Mouse (Mus musculus) lung, adult 2 months (tissue): Measurements from ENCODE around the gene Nup153. TPM values are rescaled to one million over a fixed set of nuclear protein-coding genes. Genes with fewer than 3 reads are reported as not detected.

Experiments used
- DNase-seq: peaks from one replicate; pipeline ENCODE4 v3.0.0; 2022
- H3K4me1 ChIP-seq: fragments of 200-500 bp; 2 replicates; pipeline ENCODE4 v1.6.1; 2011; ENCODE audit warnings: low read length; ENCODE audit not compliant: control insufficient read depth, insufficient read depth
- H3K4me3 ChIP-seq: fragments of 200-500 bp; replicated peaks from 2 replicates; pipeline ENCODE3; 2011; ENCODE audit warnings: low read depth, mild to moderate bottlenecking, control low read depth, low read length; ENCODE audit errors: extremely low read depth
- CTCF ChIP-seq: fragments of 200-500 bp; IDR thresholded peaks from 2 replicates; pipeline ENCODE4 v1.5.1; 2011; ENCODE audit warnings: mild to moderate bottlenecking, low read length, control low read depth; ENCODE audit not compliant: insufficient read depth
- POLR2A ChIP-seq: fragments of 200-500 bp; IDR thresholded peaks from 2 replicates; pipeline ENCODE4 v1.6.1; 2011; ENCODE audit warnings: low read depth, mild to moderate bottlenecking, control low read depth, low read length, borderline replicate concordance; ENCODE audit errors: extremely low read depth
- WGBS: fragments of 180-500 bp; shearing (Covaris S2); methylation state at CpG from one replicate; pipeline ENCODE4 v1.1.7; 2018; 5-methylcytosine and 5-hydroxymethylcytosine counted together
- polyA plus RNA-seq: library from polyadenylated mRNA; depleted of rRNA; stranded (reverse); fragments of >200 nt; gene quantifications from 2 replicates; pipeline ENCODE4 v1.2.3, GENCODE M21; 2012; rRNA removed

Nup153 gene
- polyA plus RNA-seq, 1 experiment: 70.4 TPM

DNA sequence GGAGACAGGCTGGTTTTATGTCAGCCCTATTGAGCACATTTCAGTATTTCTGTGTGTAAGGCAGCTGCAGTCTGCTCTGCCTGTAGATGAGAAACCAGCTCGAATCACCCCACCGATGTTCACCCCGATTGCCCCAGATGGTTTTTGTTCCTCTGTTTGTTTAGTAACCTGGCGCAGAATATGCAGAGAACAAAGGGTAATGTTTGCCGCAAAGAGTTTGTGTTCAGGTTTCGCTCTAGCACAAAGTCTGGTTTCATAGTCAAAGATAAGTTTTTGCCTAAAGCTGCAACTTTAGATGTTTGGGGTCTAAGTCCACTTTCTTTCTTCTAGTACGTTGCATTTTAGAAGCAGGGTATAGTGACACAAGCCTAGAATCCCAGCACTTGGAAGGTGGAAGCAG, 75.1 kb downstream of the Nup153 start:
- H3K4me1 ChIP-seq: no peaks in the 10 kb centered on the region
- no peak for DNase-seq
- no peak for TF ChIP-seq POLR2A
- no peak for TF ChIP-seq CTCF
- WGBS: 79% methylated on average over 7 of the region's 7 CpGs
- H3K4me3 ChIP-seq: no peak overlapping the region

DNA sequence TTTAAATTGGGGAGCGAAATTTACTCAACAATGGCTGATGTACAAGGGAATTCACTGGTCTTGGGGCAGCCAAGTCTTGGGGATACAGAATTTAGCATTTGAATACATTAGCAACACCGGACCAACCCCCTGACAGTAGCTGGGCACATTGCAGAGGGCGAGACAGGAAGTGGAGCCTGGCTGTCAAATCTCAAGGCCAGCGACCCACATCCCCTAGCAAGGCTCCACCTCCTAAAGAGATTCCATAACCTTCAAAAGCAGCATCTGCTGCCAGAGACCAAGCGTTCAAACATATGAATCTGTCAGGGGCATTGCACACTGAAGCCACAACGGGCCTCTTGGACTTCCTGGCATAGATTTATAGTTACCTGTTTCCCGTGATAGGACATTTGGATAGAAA, 75.9 kb downstream of the Nup153 start:
- Histone ChIP-seq H3K4me3 (no peak overlapping the region), H3K4me1 (no peaks in the 10 kb centered on the region)
- WGBS: 72% methylated on average over 7 of the region's 7 CpGs
- no peak for TF ChIP-seq POLR2A
- no peak for TF ChIP-seq CTCF
- DNase-seq: no peak

DNA sequence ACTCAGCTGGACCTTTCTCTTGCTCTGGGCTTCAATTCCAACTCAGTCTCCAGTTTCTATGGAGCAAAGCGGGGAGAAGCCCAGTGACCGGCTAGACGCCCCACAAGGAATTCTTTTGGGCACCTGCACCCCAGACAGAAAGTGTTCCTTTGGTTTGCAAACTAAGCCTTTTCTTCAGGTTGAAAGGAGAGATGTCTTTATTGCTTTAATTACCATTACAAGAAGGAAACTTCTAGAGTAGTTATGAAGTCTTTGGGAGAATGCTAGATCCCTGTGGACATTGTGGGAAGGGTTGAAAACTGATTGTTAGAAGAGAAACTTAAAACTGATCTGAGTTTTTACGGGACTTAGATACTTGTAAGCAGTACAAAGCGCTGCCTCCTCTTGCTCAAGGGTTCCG, 82.3 kb downstream of the Nup153 start:
- H3K4me1 ChIP-seq: no peaks in the 10 kb centered on the region
- H3K4me3 ChIP-seq: no peak overlapping the region
- no peak for DNase-seq
- no peak for TF ChIP-seq CTCF
- no peak for TF ChIP-seq POLR2A
- 86% methylated on average over 6 of the region's 6 CpGs for WGBS

DNA sequence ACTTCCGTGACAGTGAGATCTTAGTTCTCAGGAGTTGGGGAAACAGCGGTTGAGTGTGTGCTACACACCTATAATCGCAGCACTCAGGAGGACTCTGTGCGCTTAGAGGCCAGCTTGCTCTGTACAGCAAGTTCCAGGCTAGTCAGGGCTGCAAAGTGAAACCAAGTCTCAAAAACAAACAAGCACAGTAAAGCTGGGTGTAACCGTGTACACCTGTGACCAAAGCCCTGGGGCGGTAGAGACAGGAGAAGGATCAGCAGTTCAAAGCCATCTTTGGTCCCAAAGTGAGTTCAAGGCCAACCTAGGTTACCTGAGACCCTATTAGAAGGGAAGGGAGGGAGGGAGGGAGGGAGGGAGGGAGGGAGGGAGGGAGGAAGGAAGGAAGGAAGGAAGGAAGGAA, 83.6 kb downstream of the Nup153 start:
- no peak overlapping the region for H3K4me3 ChIP-seq
- DNase-seq: no peak
- TF ChIP-seq POLR2A (no peak), CTCF (no peak)
- no peaks in the 10 kb centered on the region for H3K4me1 ChIP-seq
- 73% methylated on average over 6 of the region's 6 CpGs for WGBS

- DNase-seq: no peak
- Histone ChIP-seq H3K4me1 (no peaks in the 10 kb centered on the region), H3K4me3 (no peak overlapping the region)
- 87% methylated on average over 4 of the region's 4 CpGs for WGBS
- TF ChIP-seq POLR2A (no peak), CTCF (peak; percentile 23; the same call in 1 of the 2 replicates)
These were observed 85.4 kb downstream of the Nup153 start for GRCm38 (mm10) chr13:46642318-46642717.

GRCm38 (mm10) chr13:46640608-46641468, 86.9 kb downstream of the Nup153 start:
- TF ChIP-seq CTCF (no peak), POLR2A (no peak)
- WGBS: 86% methylated on average over 10 of the region's 10 CpGs
- H3K4me3 ChIP-seq: no peak overlapping the region
- DNase-seq: no peak
- H3K4me1 ChIP-seq: no peaks in the 10 kb centered on the region

DNA sequence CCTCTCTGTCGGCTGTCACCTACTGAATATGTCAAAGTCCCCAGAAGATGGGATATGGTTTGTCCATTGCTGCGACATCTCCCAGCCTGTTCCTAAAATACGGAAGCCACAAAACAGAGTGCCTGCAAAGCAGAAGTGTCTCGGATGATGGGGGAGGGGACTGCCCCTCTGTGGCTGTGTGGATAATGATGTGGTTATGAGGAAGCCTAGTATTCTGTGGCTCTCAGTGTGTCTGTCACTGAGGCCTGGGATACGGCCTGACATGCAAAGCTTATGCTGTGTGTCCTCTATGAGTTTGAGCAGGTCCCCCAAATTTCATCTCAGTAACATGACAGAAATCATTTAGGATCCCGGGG, 93.6 kb downstream of the Nup153 start:
- Histone ChIP-seq H3K4me3 (no peak overlapping the region), H3K4me1 (no peaks in the 10 kb centered on the region)
- DNase-seq: no peak
- TF ChIP-seq POLR2A (no peak), CTCF (no peak)
- 65% methylated on average over 6 of the region's 6 CpGs for WGBS

- H3K4me3 ChIP-seq: no peak overlapping the region
- no peak for DNase-seq
- WGBS: 67% methylated on average over 18 of the region's 18 CpGs
- no peaks in the 10 kb centered on the region for H3K4me1 ChIP-seq
- TF ChIP-seq CTCF: no peak
- TF ChIP-seq POLR2A: no peak
These were observed 94.2 kb downstream of the Nup153 start for GRCm38 (mm10) chr13:46633320-46634132.

GRCm38 (mm10) chr13:46632796-46633195, 94.9 kb downstream of the Nup153 start:
- DNase-seq: no peak
- Histone ChIP-seq H3K4me1 (no peaks in the 10 kb centered on the region), H3K4me3 (no peak overlapping the region)
- TF ChIP-seq CTCF (no peak), POLR2A (no peak)
- WGBS: 42% methylated on average over 4 of the region's 4 CpGs

Other genes with a start within 250 kb of the Nup153 start
- gene Cap2, start 226.1 kb downstream of the Nup153 start, polyA plus RNA-seq: 9.7 and 17.8 TPM in 2 replicates
- gene Fam8a1, start 58.4 kb downstream of the Nup153 start, polyA plus RNA-seq: 16.9 and 23.4 TPM in 2 replicates
- gene Kif13a, start 201.9 kb upstream of the Nup153 start, polyA plus RNA-seq: 39.9 and 52.3 TPM in 2 replicates